Mouse (Mus musculus): Measurements from ENCODE around the gene Babam2. TPM values are rescaled to one million over a fixed set of nuclear protein-coding genes. Genes with fewer than 3 reads are reported as not detected.

Babam2 gene
- polyA plus RNA-seq, 1 experiment, result 92.8 TPM

- no peak overlapping the region for H3K27ac ChIP-seq (ENCODE audit: insufficient read depth, low read length)
- TF ChIP-seq CTCF (IDR thresholded peaks at IDR 0.05; ENCODE audit: low read depth, low read length) (no peak), EP300 (IDR thresholded peaks at IDR 0.05; ENCODE audit: insufficient read depth, low read depth, low read length) (no peak), POLR2A (IDR thresholded peaks at IDR 0.05; ENCODE audit: insufficient read depth, low read length) (no peak)
- no peaks in the 10 kb centered on the region for H3K9me3 ChIP-seq (replicated peaks; ENCODE audit: control insufficient read depth, insufficient read depth, low read length, poor library complexity, severe bottlenecking)
- no peak overlapping the region for H3K9ac ChIP-seq (ENCODE audit: low read depth, poor library complexity, severe bottlenecking)
- H3K27me3 ChIP-seq (ENCODE audit: control insufficient read depth, insufficient read depth, low read length, poor library complexity, severe bottlenecking), result no peaks in the 10 kb centered on the region
- no peak overlapping the region for H3K4me3 ChIP-seq (ENCODE audit: low read depth, low read length)
- H3K36me3 ChIP-seq (ENCODE audit: control insufficient read depth, insufficient read depth, low read length, poor library complexity, severe bottlenecking), result no peaks in the 10 kb centered on the region
- no peaks in the 10 kb centered on the region for H3K4me1 ChIP-seq (ENCODE audit: control insufficient read depth, insufficient read depth, low read length)
Measured at GRCm38 (mm10) chr5:31935936-31936335, 238.5 kb downstream of the Babam2 start.

- TF ChIP-seq EP300 (IDR thresholded peaks at IDR 0.05; ENCODE audit: insufficient read depth, low read depth, low read length), result no peak
- TF ChIP-seq CTCF (IDR thresholded peaks at IDR 0.05; ENCODE audit: low read depth, low read length), result no peak
- TF ChIP-seq POLR2A (IDR thresholded peaks at IDR 0.05; ENCODE audit: insufficient read depth, low read length), result no peak
- H3K4me1 ChIP-seq (ENCODE audit: control insufficient read depth, insufficient read depth, low read length), result no peaks in the 10 kb centered on the region
- no peak overlapping the region for H3K4me3 ChIP-seq (ENCODE audit: low read depth, low read length)
- no peaks in the 10 kb centered on the region for H3K36me3 ChIP-seq (ENCODE audit: control insufficient read depth, insufficient read depth, low read length, poor library complexity, severe bottlenecking)
- H3K27ac ChIP-seq (ENCODE audit: insufficient read depth, low read length), result no peak overlapping the region
- no peaks in the 10 kb centered on the region for H3K27me3 ChIP-seq (ENCODE audit: control insufficient read depth, insufficient read depth, low read length, poor library complexity, severe bottlenecking)
- H3K9ac ChIP-seq (ENCODE audit: low read depth, poor library complexity, severe bottlenecking), result no peak overlapping the region
- H3K9me3 ChIP-seq (replicated peaks; ENCODE audit: control insufficient read depth, insufficient read depth, low read length, poor library complexity, severe bottlenecking), result no peaks in the 10 kb centered on the region
Measured at GRCm38 (mm10) chr5:31936523-31936922, 239.0 kb downstream of the Babam2 start.

GRCm38 (mm10) chr5:31940876-31941275, 243.4 kb downstream of the Babam2 start:
- no peaks in the 10 kb centered on the region for H3K9me3 ChIP-seq (replicated peaks; ENCODE audit: control insufficient read depth, insufficient read depth, low read length, poor library complexity, severe bottlenecking)
- TF ChIP-seq POLR2A (IDR thresholded peaks at IDR 0.05; ENCODE audit: insufficient read depth, low read length), result no peak
- no peak for TF ChIP-seq EP300 (IDR thresholded peaks at IDR 0.05; ENCODE audit: insufficient read depth, low read depth, low read length)
- TF ChIP-seq CTCF (IDR thresholded peaks at IDR 0.05; ENCODE audit: low read depth, low read length), result no peak
- no peak overlapping the region for H3K4me3 ChIP-seq (ENCODE audit: low read depth, low read length)
- no peak overlapping the region for H3K9ac ChIP-seq (ENCODE audit: low read depth, poor library complexity, severe bottlenecking)
- no peaks in the 10 kb centered on the region for H3K36me3 ChIP-seq (ENCODE audit: control insufficient read depth, insufficient read depth, low read length, poor library complexity, severe bottlenecking)
- no peak overlapping the region for H3K27ac ChIP-seq (ENCODE audit: insufficient read depth, low read length)
- H3K27me3 ChIP-seq (ENCODE audit: control insufficient read depth, insufficient read depth, low read length, poor library complexity, severe bottlenecking), result no peaks in the 10 kb centered on the region
- no peaks in the 10 kb centered on the region for H3K4me1 ChIP-seq (ENCODE audit: control insufficient read depth, insufficient read depth, low read length)

GRCm38 (mm10) chr5:31947185-31947584, 249.7 kb downstream of the Babam2 start:
- H3K9ac ChIP-seq (ENCODE audit: low read depth, poor library complexity, severe bottlenecking), result no peak overlapping the region
- no peaks in the 10 kb centered on the region for H3K36me3 ChIP-seq (ENCODE audit: control insufficient read depth, insufficient read depth, low read length, poor library complexity, severe bottlenecking)
- no peak overlapping the region for H3K4me3 ChIP-seq (ENCODE audit: low read depth, low read length)
- no peak overlapping the region for H3K27ac ChIP-seq (ENCODE audit: insufficient read depth, low read length)
- H3K4me1 ChIP-seq (ENCODE audit: control insufficient read depth, insufficient read depth, low read length), result no peaks in the 10 kb centered on the region
- TF ChIP-seq CTCF (IDR thresholded peaks at IDR 0.05; ENCODE audit: low read depth, low read length) (no peak), EP300 (IDR thresholded peaks at IDR 0.05; ENCODE audit: insufficient read depth, low read depth, low read length) (no peak), POLR2A (IDR thresholded peaks at IDR 0.05; ENCODE audit: insufficient read depth, low read length) (no peak)
- H3K9me3 ChIP-seq (replicated peaks; ENCODE audit: control insufficient read depth, insufficient read depth, low read length, poor library complexity, severe bottlenecking), result no peaks in the 10 kb centered on the region
- no peaks in the 10 kb centered on the region for H3K27me3 ChIP-seq (ENCODE audit: control insufficient read depth, insufficient read depth, low read length, poor library complexity, severe bottlenecking)

- H3K36me3 ChIP-seq (ENCODE audit: control insufficient read depth, insufficient read depth, low read length, poor library complexity, severe bottlenecking), result no peaks in the 10 kb centered on the region
- no peak overlapping the region for H3K9ac ChIP-seq (ENCODE audit: low read depth, poor library complexity, severe bottlenecking)
- H3K9me3 ChIP-seq (replicated peaks; ENCODE audit: control insufficient read depth, insufficient read depth, low read length, poor library complexity, severe bottlenecking), result no peaks in the 10 kb centered on the region
- H3K27ac ChIP-seq (ENCODE audit: insufficient read depth, low read length), result no peak overlapping the region
- H3K27me3 ChIP-seq (ENCODE audit: control insufficient read depth, insufficient read depth, low read length, poor library complexity, severe bottlenecking), result no peaks in the 10 kb centered on the region
- H3K4me1 ChIP-seq (ENCODE audit: control insufficient read depth, insufficient read depth, low read length), result no peaks in the 10 kb centered on the region
- H3K4me3 ChIP-seq (ENCODE audit: low read depth, low read length), result no peak overlapping the region
- TF ChIP-seq POLR2A (IDR thresholded peaks at IDR 0.05; ENCODE audit: insufficient read depth, low read length) (no peak), CTCF (IDR thresholded peaks at IDR 0.05; ENCODE audit: low read depth, low read length) (no peak), EP300 (IDR thresholded peaks at IDR 0.05; ENCODE audit: insufficient read depth, low read depth, low read length) (no peak)
Measured at GRCm38 (mm10) chr5:31949389-31949788, 251.9 kb downstream of the Babam2 start.

- H3K9me3 ChIP-seq (replicated peaks; ENCODE audit: control insufficient read depth, insufficient read depth, low read length, poor library complexity, severe bottlenecking), result no peaks in the 10 kb centered on the region
- no peaks in the 10 kb centered on the region for H3K27me3 ChIP-seq (ENCODE audit: control insufficient read depth, insufficient read depth, low read length, poor library complexity, severe bottlenecking)
- no peaks in the 10 kb centered on the region for H3K36me3 ChIP-seq (ENCODE audit: control insufficient read depth, insufficient read depth, low read length, poor library complexity, severe bottlenecking)
- H3K27ac ChIP-seq (ENCODE audit: insufficient read depth, low read length), result no peak overlapping the region
- H3K4me3 ChIP-seq (ENCODE audit: low read depth, low read length), result no peak overlapping the region
- H3K4me1 ChIP-seq (ENCODE audit: control insufficient read depth, insufficient read depth, low read length), result no peaks in the 10 kb centered on the region
- TF ChIP-seq EP300 (IDR thresholded peaks at IDR 0.05; ENCODE audit: insufficient read depth, low read depth, low read length), result no peak
- H3K9ac ChIP-seq (ENCODE audit: low read depth, poor library complexity, severe bottlenecking), result no peak overlapping the region
Measured at GRCm38 (mm10) chr5:31950532-31950931, 253.0 kb downstream of the Babam2 start.
